Mouse (Mus musculus) 3134 (cell line): ENCODE measurements around the gene Echs1.
A peak's percentile ranks its signal among the peaks of the same experiment; 100 is the strongest.

ENCODE experiments used
- DNase-seq: peaks from one replicate; pipeline ENCODE4 v3.0.0-alpha.2; 2011; ENCODE audit warnings: low spot score; ENCODE audit not compliant: insufficient read length; ENCODE audit errors: extremely low read depth

Echs1 gene

GRCm38 (mm10) chr7:140063092-140063491 is 53.2 kb downstream of the Echs1 start:
- no peak for DNase-seq

DNA sequence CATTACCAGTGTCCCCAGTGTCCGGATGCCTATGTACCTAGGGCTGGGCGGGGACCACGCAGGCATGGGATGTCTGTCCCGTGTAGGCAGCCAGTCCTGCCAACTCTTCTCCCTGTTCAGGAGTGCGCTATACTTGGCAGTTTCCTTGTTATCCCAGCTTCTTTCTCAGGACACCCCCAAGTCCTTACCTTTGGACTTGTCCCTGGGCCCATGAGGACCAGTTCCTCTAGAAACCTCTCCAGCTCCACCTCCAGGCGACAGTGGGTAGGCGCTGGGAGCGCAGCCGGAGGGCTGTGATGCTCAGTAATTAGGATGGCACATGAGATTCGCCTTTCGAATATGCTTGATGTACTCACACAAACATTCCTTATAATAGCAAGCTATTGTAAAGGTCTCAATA is 54.0 kb downstream of the Echs1 start:
- DNase-seq, result peak; percentile 29

DNA sequence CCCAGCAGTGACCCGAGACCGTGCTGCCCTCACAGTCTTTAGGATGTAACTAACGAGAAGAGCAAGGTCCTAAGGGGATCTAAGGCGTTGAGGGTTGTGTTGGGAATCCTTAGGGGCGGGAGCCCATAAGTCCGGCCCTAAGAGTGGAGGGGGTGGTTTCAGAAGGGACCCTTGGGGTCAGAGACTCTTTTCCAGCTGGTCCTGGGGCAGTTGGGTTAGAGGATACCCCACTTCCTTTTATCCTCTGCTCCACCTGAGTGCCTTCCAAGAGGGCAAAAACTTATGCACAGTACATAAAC is 54.5 kb downstream of the Echs1 start:
- DNase-seq, result no peak

DNA sequence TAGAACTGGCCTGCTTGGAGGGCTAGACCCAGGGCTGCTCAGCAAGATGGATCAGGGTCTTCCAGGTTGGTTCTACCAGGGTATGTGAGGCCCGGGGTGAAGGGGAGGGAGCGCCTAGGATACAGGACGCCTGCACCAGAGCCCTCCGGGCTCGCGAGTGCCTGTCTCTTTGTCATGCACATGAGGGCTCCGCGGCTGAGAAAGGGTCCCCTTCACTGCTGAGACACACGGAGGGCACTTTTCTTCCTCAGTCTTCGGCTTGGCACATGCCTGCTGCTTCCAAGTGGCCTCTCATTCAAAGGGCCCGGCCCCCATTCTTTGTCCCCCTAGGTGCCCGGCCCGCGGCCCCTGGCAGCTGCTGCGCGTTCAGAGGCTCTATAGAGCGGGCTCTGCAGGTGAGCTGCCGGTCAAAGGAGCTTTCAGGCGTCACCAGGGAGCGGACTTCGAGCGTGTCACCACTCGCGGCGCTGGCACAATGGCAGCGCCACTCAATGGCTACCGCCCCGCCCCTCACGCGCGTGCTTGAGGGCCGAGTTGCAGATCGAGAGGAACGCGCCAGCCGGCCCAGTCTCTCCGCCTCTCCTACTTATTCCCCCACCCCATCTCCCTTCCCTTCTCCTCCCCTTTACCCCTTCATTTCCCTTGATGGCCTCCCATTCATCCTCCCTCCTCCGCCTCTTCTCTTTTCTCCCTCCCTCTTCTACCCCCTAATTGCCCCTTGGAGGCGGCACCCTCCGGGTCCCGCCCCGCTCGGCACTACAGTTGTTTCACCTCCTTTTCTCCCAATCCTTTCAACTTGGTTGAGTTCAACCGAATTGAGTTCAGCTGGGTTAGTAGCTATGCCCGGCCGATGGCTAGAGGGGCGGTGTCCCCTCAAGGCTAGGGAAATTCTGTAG is 55.1 kb downstream of the Echs1 start:
- DNase-seq, result no peak

DNA sequence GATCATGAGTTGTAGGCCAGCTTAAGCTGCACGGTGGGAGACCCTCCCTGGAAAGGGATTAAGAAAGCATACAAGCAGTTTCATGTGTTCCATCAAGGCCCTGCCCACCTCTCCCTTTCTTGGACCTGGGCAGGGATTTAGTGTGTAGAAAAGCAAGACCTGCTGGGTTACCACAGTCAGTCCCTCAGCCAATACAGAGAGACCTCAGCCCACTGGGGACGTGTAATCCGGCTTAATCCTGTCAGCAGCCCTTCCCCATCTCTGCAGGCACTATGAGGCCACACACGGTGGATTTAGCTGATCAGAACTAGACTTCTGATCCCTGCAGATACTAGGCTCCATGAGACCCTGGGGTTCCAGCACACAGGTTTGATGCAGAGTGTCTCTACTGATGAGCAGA is 56.7 kb downstream of the Echs1 start:
- DNase-seq, result no peak

GRCm38 (mm10) chr7:140058528-140058927 is 57.7 kb downstream of the Echs1 start:
- DNase-seq, result no peak

GRCm38 (mm10) chr7:140057413-140058407 is 58.6 kb downstream of the Echs1 start:
- DNase-seq, result peak; percentile 75
